Mouse (Mus musculus): ENCODE data around the gene Hand2.

The Hand2 gene

DNA sequence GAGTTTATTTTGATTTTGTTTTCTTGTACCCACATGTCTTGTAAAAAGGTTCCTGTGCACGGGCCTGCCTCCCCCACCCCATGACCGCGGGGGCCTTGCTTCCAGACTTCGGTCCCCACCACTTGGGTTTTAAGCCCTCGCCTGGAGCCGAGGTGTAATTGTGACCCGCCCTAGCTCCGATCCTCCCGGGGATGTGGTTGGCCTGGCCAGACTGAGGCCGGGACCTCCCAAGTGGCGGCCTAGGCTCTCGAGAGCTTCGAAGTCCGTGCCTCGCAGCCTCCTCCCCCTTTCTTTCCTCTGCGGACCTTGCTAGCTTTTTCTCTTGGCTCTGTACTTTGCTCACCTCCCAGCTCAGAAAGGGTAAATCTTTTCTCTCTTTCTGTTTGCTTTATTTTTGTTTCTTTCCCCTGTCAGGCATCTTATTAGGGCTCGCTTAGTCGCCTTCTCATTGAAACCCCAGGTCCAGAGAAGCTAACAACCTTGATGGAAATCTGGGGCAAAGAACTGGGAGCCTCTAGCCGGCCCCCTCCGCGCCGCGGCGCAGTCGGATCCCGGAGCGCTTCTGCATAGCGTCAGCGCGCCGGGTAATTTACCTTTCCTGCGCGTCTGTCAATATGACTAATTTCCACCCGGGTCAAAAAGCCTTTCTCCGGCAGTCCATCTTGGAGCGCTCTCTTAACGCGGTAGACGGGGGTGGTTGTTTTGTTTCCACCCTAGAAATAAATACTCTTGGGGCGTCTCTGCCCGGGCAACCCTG, 13.2 kb downstream of the Hand2 start:
- H3K4me3 ChIP-seq (replicated peaks; ENCODE audit: low read length), result 0 out of 2 replicates have a peak overlapping the region, but pooled peaks have one; percentile 5
- peaks cover 98% of the 10 kb centered on the region for H3K27me3 ChIP-seq (ENCODE audit: insufficient read depth, low read length)
- H3K36me3 ChIP-seq (ENCODE audit: insufficient read depth, low read length), result no peaks in the 10 kb centered on the region
- H3K4me1 ChIP-seq (replicated peaks; ENCODE audit: low read depth, low read length), result peaks cover 30% of the 10 kb centered on the region
- TF ChIP-seq NANOG (IDR thresholded peaks at IDR 0.05; ENCODE audit: borderline replicate concordance, low read length) (no peak), CTCF (conservative IDR thresholded peaks at IDR 0.05; ENCODE audit: low read length) (no peak), POU5F1 (IDR thresholded peaks at IDR 0.05; ENCODE audit: borderline replicate concordance, low read length) (no peak)
- H3K9me3 ChIP-seq (ENCODE audit: low read length), result no peaks in the 10 kb centered on the region

DNA sequence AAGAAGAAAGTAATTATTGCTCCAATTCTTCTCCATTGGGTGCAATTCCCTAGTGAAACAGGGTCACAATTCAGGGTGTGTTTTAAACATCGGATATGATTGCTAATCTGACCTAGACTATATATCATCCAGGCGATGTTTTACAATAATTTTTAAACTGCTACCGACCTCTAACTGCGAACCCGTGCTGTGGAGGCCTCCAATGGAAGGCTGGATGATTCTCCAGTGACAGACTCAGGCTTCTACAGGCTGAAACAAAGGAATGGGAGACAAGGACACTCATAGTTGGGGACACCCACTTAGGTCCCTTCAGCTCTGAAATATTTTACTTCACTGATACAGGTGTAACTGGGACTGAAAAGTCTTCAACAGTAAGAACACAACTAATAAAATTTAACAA, 13.9 kb downstream of the Hand2 start:
- H3K27me3 ChIP-seq (ENCODE audit: insufficient read depth, low read length), result peaks cover 98% of the 10 kb centered on the region
- peaks cover 27% of the 10 kb centered on the region for H3K4me1 ChIP-seq (replicated peaks; ENCODE audit: low read depth, low read length)
- no peak overlapping the region for H3K4me3 ChIP-seq (replicated peaks; ENCODE audit: low read length)
- no peaks in the 10 kb centered on the region for H3K36me3 ChIP-seq (ENCODE audit: insufficient read depth, low read length)
- no peaks in the 10 kb centered on the region for H3K9me3 ChIP-seq (ENCODE audit: low read length)
- TF ChIP-seq POU5F1 (IDR thresholded peaks at IDR 0.05; ENCODE audit: borderline replicate concordance, low read length) (no peak), NANOG (IDR thresholded peaks at IDR 0.05; ENCODE audit: borderline replicate concordance, low read length) (no peak), CTCF (conservative IDR thresholded peaks at IDR 0.05; ENCODE audit: low read length) (no peak)

DNA sequence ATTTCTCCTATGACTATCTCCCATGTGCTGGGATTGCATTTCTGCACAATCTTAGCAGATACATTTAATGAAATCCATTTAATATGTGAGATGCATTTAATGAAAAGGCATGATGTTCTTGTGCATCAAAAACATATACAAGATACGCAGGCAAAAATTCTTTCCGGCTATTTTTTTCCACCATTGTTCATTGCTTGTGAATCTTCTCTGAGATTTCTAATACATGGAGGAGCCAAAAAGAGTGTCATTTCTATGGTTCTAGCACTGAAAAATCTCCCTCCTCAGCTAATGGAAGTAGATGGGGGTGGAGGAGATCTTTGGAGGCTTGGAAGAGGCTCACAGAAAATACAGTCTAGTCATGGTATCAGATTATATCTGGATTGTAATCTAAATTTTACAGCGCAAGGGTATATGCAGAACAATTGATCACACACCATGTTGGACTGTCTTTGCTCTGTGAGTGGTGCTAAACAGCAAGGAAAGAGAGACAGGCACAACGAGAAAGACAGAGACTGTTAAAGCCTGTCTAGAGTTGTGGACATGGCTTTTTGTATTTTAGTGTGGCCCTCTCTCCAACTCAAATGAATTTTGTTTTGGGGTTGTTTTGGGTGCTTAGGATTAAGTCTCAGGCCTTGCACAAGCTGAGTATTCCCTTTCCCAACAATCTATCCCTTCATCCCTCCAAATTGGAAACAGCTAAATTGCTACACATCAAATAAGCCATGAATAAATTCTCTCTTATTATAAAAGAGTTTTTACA, 16.7 kb downstream of the Hand2 start:
- TF ChIP-seq POU5F1 (IDR thresholded peaks at IDR 0.05; ENCODE audit: borderline replicate concordance, low read length), result no peak
- TF ChIP-seq CTCF (conservative IDR thresholded peaks at IDR 0.05; ENCODE audit: low read length), result no peak
- no peak for TF ChIP-seq NANOG (IDR thresholded peaks at IDR 0.05; ENCODE audit: borderline replicate concordance, low read length)
- no peak overlapping the region for H3K4me3 ChIP-seq (replicated peaks; ENCODE audit: low read length)
- no peaks in the 10 kb centered on the region for H3K9me3 ChIP-seq (ENCODE audit: low read length)
- H3K36me3 ChIP-seq (ENCODE audit: insufficient read depth, low read length), result no peaks in the 10 kb centered on the region
- H3K27me3 ChIP-seq (ENCODE audit: insufficient read depth, low read length), result peaks cover 98% of the 10 kb centered on the region
- H3K4me1 ChIP-seq (replicated peaks; ENCODE audit: low read depth, low read length), result peaks cover 45% of the 10 kb centered on the region

DNA sequence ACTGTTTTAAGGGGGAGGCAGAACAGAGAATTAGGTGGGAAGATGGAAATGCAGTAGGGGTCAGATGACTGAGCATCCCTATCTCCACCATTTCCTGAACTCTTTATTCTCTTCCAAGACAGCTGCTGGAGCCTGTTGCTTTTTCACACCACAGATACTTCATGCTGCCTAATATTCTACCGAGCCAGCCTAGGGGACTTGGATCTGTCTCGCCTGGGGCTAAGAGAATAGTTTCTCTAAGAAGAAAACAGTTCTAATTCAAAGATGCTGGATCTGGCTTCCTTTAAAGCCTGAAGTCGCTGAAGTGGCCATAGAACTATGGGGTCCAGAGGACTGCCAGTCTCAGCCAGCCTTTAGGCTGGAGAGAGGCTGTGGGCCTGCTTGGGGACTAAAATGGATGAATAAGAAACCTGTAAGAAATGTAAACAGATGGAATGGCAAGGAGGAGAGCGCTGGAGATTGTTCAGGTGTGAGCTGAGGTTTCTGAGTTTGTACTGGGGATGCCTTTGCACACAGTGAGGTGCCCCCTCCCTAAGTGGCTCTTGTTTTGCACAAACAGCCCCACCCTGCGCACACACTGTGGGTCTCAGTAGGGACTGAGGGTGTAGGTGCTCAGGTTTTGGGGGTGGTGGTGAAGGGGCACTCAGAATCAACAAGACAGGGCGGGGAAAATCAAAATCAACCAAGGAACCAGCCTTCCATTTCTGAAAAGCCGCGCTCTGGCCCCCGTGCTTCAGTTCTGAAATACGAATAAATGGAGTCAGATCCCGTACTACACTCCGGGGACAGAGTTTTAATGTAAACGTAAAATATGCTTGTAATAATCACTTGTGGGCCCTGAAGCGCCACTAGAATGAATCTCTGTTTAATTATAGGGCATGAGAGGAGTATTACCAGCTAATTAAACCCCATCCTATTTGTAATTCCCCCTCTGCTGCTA, 19.2 kb downstream of the Hand2 start:
- H3K4me1 ChIP-seq (replicated peaks; ENCODE audit: low read depth, low read length), result peaks cover 31% of the 10 kb centered on the region
- peak overlapping the region; percentile 61; the same call in 1 of the 2 replicates for H3K4me3 ChIP-seq (replicated peaks; ENCODE audit: low read length)
- H3K9me3 ChIP-seq (ENCODE audit: low read length), result no peaks in the 10 kb centered on the region
- TF ChIP-seq POU5F1 (IDR thresholded peaks at IDR 0.05; ENCODE audit: borderline replicate concordance, low read length), result no peak
- no peaks in the 10 kb centered on the region for H3K36me3 ChIP-seq (ENCODE audit: insufficient read depth, low read length)
- H3K27me3 ChIP-seq (ENCODE audit: insufficient read depth, low read length), result peaks cover 98% of the 10 kb centered on the region

DNA sequence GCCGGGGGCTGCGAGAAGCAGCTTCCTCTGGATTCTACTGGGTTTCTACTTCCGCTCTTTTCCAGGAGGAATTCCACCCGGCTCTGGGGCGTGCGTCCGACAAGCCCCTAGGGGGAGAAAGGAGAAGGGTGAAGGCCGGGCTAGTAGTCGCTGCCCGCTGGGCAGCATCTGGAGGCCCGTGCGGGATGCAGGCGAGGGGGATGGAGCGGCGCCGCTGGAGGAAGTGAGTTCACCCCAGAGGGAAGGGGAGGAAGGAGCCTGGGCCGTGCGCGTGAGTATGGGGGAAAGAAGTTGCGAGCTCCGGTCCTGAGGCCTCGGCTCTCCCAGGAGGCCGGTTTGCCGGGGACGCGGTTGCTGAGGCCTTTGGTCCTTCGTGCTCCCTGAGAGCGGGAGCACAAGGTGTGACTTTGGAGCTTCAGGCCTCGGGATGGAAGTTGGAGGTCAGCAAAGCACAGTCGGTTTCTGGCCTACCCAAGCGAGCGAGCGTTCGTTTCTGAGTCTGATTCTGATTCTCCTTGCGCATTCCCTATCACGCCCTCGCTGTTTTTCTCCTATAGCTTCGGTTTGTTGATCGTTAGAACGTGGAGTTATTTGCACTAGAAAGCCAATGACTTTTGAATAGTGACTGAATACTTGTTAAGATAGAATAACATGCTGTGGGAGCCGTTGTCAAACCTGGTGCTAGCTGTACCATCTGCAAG, 20.2 kb downstream of the Hand2 start:
- TF ChIP-seq CTCF (conservative IDR thresholded peaks at IDR 0.05; ENCODE audit: low read length), result no peak
- Histone ChIP-seq H3K36me3 (ENCODE audit: insufficient read depth, low read length) (no peaks in the 10 kb centered on the region), H3K4me1 (replicated peaks; ENCODE audit: low read depth, low read length) (peaks cover 39% of the 10 kb centered on the region), H3K4me3 (replicated peaks; ENCODE audit: low read length) (peak overlapping the region; percentile 61), H3K27me3 (ENCODE audit: insufficient read depth, low read length) (peaks cover 96% of the 10 kb centered on the region), H3K9me3 (ENCODE audit: low read length) (no peaks in the 10 kb centered on the region)

DNA sequence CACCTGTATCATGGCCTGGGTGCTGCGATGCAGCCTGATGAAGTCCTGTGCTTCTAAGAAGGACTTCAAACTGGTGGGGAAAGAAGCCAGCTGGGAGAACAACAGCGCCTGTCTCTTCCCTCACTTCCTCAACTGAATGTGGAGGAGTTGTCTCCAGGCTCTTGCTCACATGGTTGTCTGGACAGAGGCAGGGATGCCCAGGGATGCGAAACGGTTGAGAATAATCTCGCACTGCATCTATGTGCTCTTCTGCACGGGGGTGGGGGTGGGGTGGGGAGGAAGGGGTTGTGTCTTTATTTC, 20.7 kb downstream of the Hand2 start:
- Histone ChIP-seq H3K36me3 (ENCODE audit: insufficient read depth, low read length) (no peaks in the 10 kb centered on the region), H3K4me3 (replicated peaks; ENCODE audit: low read length) (no peak overlapping the region), H3K9me3 (ENCODE audit: low read length) (no peaks in the 10 kb centered on the region), H3K4me1 (replicated peaks; ENCODE audit: low read depth, low read length) (peaks cover 39% of the 10 kb centered on the region), H3K27me3 (ENCODE audit: insufficient read depth, low read length) (peaks cover 96% of the 10 kb centered on the region)
- TF ChIP-seq POU5F1 (IDR thresholded peaks at IDR 0.05; ENCODE audit: borderline replicate concordance, low read length), result no peak
- no peak for TF ChIP-seq NANOG (IDR thresholded peaks at IDR 0.05; ENCODE audit: borderline replicate concordance, low read length)
- no peak for TF ChIP-seq CTCF (conservative IDR thresholded peaks at IDR 0.05; ENCODE audit: low read length)

DNA sequence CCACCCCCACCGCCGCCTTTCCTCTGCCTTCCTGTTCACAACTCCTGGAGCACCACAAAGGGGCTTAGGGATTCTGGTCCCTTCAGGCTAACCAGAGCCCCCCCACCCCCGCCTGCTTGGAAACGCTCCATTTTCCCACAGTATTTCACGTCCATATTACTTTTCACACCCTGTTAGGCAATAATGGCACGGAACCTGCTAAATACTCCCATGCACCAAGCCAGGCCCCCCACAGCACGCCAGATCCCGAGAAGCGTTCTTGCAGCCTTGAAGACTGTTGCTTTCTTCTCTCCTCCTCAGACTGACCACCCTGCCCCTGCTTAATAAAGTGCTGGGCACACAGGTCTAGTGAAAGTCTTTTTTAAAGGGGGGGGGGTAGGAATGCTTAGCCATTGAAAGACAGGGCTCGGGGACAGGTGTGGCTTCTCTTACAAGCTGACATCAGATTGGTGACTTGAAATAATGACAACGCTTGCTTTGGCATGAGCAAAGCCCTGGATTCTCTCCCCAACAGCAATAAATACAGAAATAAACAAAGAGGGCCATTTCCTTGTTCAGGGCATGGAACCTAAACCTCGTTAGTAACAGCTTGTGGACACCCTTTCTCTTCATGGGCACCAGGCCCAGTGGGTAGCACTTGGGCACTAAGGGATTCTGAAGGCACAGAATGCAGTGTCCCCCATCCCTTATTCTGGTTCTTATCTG, 21.8 kb downstream of the Hand2 start:
- Histone ChIP-seq H3K9me3 (ENCODE audit: low read length) (no peaks in the 10 kb centered on the region), H3K36me3 (ENCODE audit: insufficient read depth, low read length) (no peaks in the 10 kb centered on the region), H3K4me1 (replicated peaks; ENCODE audit: low read depth, low read length) (peaks cover 39% of the 10 kb centered on the region), H3K27me3 (ENCODE audit: insufficient read depth, low read length) (peaks cover 97% of the 10 kb centered on the region), H3K4me3 (replicated peaks; ENCODE audit: low read length) (no peak overlapping the region)
- TF ChIP-seq CTCF (conservative IDR thresholded peaks at IDR 0.05; ENCODE audit: low read length) (no peak), POU5F1 (IDR thresholded peaks at IDR 0.05; ENCODE audit: borderline replicate concordance, low read length) (no peak), NANOG (IDR thresholded peaks at IDR 0.05; ENCODE audit: borderline replicate concordance, low read length) (no peak)

Measured in E14TG2a.4 (cell line).